Mouse (Mus musculus) bone marrow, adult 2 months (tissue): ENCODE measurements around the gene Cx3cl1.

Experiments
- CTCF ChIP-seq: fragments of 200-500 bp; IDR thresholded peaks from 2 replicates; pipeline ENCODE4 v1.5.1; 2011; ENCODE audit warnings: low read length, control low read depth; ENCODE audit not compliant: control insufficient read depth, insufficient read depth
- POLR2A ChIP-seq: fragments of 200-500 bp; IDR thresholded peaks from 2 replicates; pipeline ENCODE4 v1.6.1; 2011; ENCODE audit warnings: low read depth, mild to moderate bottlenecking, control low read depth, low read length, borderline replicate concordance; ENCODE audit not compliant: control insufficient read depth

GRCm38 (mm10) chr8:94804546-94805340, 32.9 kb downstream of the Cx3cl1 start:
- TF ChIP-seq POLR2A (no peak), CTCF (no peak)
